Mouse (Mus musculus) intestine, embryonic 15.5 days (tissue): Measurements from ENCODE around the gene Gm1113. TPM values are rescaled to one million over a fixed set of nuclear protein-coding genes. Genes with fewer than 3 reads are reported as not detected.

ENCODE experiments used
- ATAC-seq: fragments of 200-750 bp; cut with Nextera tagmentation; 2 replicates; pipeline ENCODE4 v1.8.0; 2017; ENCODE audit warnings: moderate TSS enrichment, moderate library complexity
- H3K27ac ChIP-seq: fragments of 300-500 bp; sonication (generic); 2 replicates; pipeline ENCODE4 v1.5.1; 2015; ENCODE audit warnings: mild to moderate bottlenecking, inconsistent platforms
- H3K27me3 ChIP-seq: fragments of 300-500 bp; sonication (generic); replicated peaks from 2 replicates; pipeline ENCODE4 v1.6.1; 2015; ENCODE audit warnings: inconsistent platforms
- H3K36me3 ChIP-seq: fragments of 300-500 bp; sonication (generic); 2 replicates; pipeline ENCODE4 v1.6.1; 2015; ENCODE audit warnings: inconsistent platforms
- H3K4me1 ChIP-seq: fragments of 300-500 bp; sonication (generic); replicated peaks from 2 replicates; pipeline ENCODE4 v1.6.1; 2015; ENCODE audit warnings: inconsistent platforms
- H3K4me2 ChIP-seq: fragments of 300-500 bp; sonication (generic); replicated peaks from 2 replicates; pipeline ENCODE4 v1.6.1; 2015; ENCODE audit warnings: mild to moderate bottlenecking, inconsistent platforms
- H3K4me3 ChIP-seq: fragments of 300-500 bp; sonication (generic); replicated peaks from 2 replicates; pipeline ENCODE4 v1.5.1; 2015; ENCODE audit warnings: inconsistent platforms
- H3K9ac ChIP-seq: fragments of 300-500 bp; sonication (generic); 2 replicates; pipeline ENCODE4 v1.6.1; 2015; ENCODE audit warnings: inconsistent platforms
- H3K9me3 ChIP-seq: fragments of 300-500 bp; sonication (generic); 2 replicates; pipeline ENCODE4 v1.6.1; 2016; ENCODE audit warnings: inconsistent platforms
- WGBS: fragments of 180-500 bp; shearing (Covaris S2); methylation state at CpG from one replicate; pipeline ENCODE4 v1.1.7; 2015; 5-methylcytosine and 5-hydroxymethylcytosine counted together
- polyA plus RNA-seq: library from polyadenylated mRNA; unstranded; fragments of >200 nt; fragmentation: Nextera tagmentation; extraction: Ambion mirVana; gene quantifications from 2 replicates; pipeline ENCODE4 v1.2.1, GENCODE M21; 2015

The Gm1113 gene
- polyA plus RNA-seq, 1 experiment from 2014 or later, result not detected

DNA sequence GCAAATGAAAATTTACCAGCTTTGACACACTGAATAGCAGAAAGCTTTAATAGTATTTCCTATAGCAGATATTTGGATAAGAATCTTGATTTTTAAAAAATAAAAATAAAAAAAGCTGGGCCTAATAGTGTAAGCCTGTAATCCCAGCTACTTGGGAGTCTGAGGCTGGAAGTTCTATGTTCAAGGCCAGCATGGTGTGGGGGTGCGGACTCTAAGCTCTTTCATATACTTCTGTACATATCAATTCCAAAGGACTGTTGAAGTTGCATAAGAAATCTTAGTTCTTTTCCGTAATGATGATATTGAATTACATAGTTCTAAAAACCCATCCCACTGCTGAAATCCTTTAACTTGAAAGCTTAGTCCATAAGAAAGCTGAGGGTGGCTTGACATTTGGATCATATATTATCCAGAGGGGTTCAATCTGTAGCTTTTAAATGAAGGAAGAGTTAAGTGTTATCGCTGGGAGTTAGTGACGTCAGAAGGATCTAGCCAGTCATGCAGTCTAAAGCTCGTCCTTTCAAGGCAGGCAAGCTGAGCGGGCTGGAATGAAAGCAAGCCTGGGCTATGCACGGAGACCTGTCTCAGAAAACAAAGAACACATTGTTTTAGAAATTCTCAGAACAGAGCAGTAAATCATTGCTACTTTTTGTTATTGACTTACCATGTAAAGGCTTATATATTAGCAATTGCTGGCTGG lies 24.9 kb downstream of the Gm1113 start:
- WGBS, result 57% methylated on average over 7 of the region's 7 CpGs
- H3K4me1 ChIP-seq, result no peaks in the 10 kb centered on the region
- H3K4me2 ChIP-seq, result no peak overlapping the region
- H3K4me3 ChIP-seq, result no peak overlapping the region
- ATAC-seq, result peak; percentile 94
- no peaks in the 10 kb centered on the region for H3K27me3 ChIP-seq
- no peak overlapping the region for H3K27ac ChIP-seq
- peaks cover 8% of the 10 kb centered on the region; the same call in 1 of the 2 replicates for H3K36me3 ChIP-seq
- no peak overlapping the region for H3K9ac ChIP-seq
- no peaks in the 10 kb centered on the region for H3K9me3 ChIP-seq

DNA sequence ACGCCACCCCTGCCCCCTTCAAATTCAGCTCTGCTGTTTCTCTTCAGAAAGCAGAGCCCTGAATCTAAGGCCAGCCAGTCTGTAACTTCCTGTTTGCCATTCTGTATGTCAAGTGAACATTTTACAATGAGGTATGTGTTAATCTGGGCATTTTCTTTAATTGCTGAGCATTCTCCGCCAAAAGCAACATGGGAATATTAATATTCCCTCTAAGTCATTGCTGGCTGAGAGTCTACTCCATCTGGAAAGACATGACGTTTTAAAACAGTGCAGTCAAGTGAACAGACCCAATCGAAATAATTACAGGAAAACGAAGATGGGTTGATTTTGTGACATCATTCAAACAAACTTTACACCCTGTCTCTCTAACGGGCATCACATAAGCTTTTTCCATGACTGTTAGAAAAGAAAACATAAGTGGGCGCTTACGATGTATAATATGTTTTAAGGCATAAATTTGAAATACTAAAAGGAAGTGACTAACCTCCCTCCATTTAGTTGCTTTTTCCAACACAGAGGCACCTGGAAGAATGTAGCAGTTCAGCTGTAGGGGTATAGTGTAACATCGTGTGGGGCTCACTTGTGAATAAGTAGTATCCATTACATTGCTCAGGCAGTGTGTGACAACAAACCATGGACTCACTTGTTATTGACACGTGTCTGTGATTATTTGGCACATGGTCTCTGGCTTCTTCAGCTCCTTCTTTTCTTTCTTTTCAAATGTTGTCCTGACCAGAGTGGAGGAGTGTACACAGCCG lies 26.8 kb downstream of the Gm1113 start:
- H3K27me3 ChIP-seq, result no peaks in the 10 kb centered on the region
- H3K4me3 ChIP-seq, result no peak overlapping the region
- H3K4me2 ChIP-seq, result no peak overlapping the region
- no peak overlapping the region for H3K9ac ChIP-seq
- 82% methylated on average over 11 of the region's 11 CpGs for WGBS
- H3K36me3 ChIP-seq, result peaks cover 8% of the 10 kb centered on the region
- no peaks in the 10 kb centered on the region for H3K4me1 ChIP-seq
- ATAC-seq, result no peak
- no peaks in the 10 kb centered on the region for H3K9me3 ChIP-seq
- H3K27ac ChIP-seq, result no peak overlapping the region

- Histone ChIP-seq H3K4me3 (no peak overlapping the region), H3K27ac (no peak overlapping the region), H3K9me3 (no peaks in the 10 kb centered on the region), H3K4me1 (no peaks in the 10 kb centered on the region), H3K36me3 (peaks cover 12% of the 10 kb centered on the region), H3K9ac (no peak overlapping the region), H3K4me2 (no peak overlapping the region), H3K27me3 (no peaks in the 10 kb centered on the region)
- no peak for ATAC-seq
- WGBS, result 77% methylated on average over 4 of the region's 4 CpGs
Measured at GRCm38 (mm10) chr9:35488496-35488895, 29.6 kb downstream of the Gm1113 start.

GRCm38 (mm10) chr9:35486616-35487015 lies 31.5 kb downstream of the Gm1113 start:
- 73% methylated on average over 13 of the region's 13 CpGs for WGBS

GRCm38 (mm10) chr9:35483949-35484348 lies 34.1 kb downstream of the Gm1113 start:
- Histone ChIP-seq H3K4me3 (no peak overlapping the region), H3K9ac (no peak overlapping the region), H3K4me1 (no peaks in the 10 kb centered on the region), H3K36me3 (peaks cover 9% of the 10 kb centered on the region), H3K9me3 (no peaks in the 10 kb centered on the region), H3K27me3 (no peaks in the 10 kb centered on the region), H3K27ac (no peak overlapping the region), H3K4me2 (no peak overlapping the region)
- no peak for ATAC-seq
- WGBS, result 89% methylated on average over 3 of the region's 3 CpGs

More at GRCm38 (mm10) chr9:35486616-35487015, 31.5 kb downstream of the Gm1113 start:
- Histone ChIP-seq H3K4me2 (no peak overlapping the region), H3K9ac (no peak overlapping the region), H3K4me1 (no peaks in the 10 kb centered on the region), H3K9me3 (no peaks in the 10 kb centered on the region), H3K27ac (no peak overlapping the region), H3K36me3 (peaks cover 12% of the 10 kb centered on the region), H3K4me3 (no peak overlapping the region), H3K27me3 (no peaks in the 10 kb centered on the region)
- ATAC-seq, result no peak

DNA sequence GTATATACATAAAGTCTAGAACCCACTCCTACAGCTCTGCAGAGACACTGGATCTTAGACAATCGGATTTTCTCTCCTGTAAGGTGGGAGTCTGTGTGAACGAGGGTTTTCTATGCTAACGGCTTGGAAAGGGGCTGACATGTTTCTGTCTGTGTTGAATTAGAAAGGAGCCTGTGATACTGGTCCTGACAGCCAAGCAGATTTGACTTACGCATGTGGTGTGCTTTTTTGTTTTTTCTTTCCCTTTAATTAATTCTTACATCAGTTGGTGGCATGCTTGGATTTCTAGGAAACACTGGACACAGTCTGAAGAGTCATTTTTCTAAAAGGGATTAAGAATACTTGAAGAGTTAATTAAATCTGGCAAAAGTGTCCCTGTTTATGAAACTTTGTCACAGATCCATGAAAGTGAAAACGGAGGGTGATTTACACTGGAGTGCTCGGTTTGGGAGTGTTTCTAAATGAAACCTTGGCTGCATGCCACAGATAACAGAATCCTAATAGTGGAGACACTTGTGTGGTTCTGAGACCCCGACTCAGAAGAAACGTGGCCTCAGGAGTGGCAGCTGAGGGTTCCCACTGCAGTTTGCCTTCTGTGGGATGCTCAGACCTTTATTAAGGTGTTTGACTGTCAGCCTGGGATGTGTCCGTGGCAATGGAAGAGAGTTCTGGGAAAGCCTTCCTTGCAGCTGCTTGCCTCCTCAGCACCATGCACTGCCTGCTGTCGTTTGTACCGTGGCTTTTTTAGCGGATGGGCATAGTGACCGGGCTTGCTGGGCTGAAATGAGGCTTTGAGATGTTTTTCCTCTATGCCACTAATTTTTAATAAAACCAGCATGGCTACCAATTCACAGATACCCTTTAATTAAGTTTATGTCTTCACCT lies 35.8 kb downstream of the Gm1113 start:
- Histone ChIP-seq H3K36me3 (peaks cover 9% of the 10 kb centered on the region; the same call in 1 of the 2 replicates), H3K27me3 (no peaks in the 10 kb centered on the region), H3K27ac (no peak overlapping the region), H3K4me2 (no peak overlapping the region), H3K4me1 (no peaks in the 10 kb centered on the region), H3K9ac (no peak overlapping the region), H3K4me3 (no peak overlapping the region), H3K9me3 (no peaks in the 10 kb centered on the region)
- WGBS, result 62% methylated on average over 13 of the region's 13 CpGs
- ATAC-seq, result no peak

DNA sequence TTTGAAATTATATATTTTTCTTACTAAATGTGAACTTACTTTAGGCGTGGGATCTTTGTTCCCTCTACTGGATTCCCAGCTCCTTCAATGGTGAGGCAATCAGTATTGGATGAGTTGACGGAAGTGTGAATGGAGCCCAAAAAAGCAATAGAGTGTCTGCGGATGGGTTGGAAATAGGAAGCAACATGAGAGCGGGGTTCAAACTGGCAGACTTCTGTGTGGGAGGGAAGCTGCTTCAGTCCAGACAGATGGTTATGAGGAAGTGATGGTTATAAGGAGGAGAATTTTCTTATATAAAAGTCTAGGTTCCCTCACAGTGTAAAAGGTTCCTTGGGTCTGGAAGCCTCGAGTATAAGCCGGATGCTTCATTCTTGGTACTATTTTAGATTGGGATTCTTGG lies 38.6 kb downstream of the Gm1113 start:
- no peaks in the 10 kb centered on the region for H3K9me3 ChIP-seq
- H3K4me3 ChIP-seq, result no peak overlapping the region
- H3K36me3 ChIP-seq, result 0 out of 2 replicates have a peak, but pooled peaks cover 5% of the 10 kb centered on the region
- no peak overlapping the region for H3K4me2 ChIP-seq
- H3K9ac ChIP-seq, result no peak overlapping the region
- H3K27me3 ChIP-seq, result no peaks in the 10 kb centered on the region
- no peak overlapping the region for H3K27ac ChIP-seq
- no peak for ATAC-seq
- WGBS, result 91% methylated on average over 6 of the region's 6 CpGs
- no peaks in the 10 kb centered on the region for H3K4me1 ChIP-seq

DNA sequence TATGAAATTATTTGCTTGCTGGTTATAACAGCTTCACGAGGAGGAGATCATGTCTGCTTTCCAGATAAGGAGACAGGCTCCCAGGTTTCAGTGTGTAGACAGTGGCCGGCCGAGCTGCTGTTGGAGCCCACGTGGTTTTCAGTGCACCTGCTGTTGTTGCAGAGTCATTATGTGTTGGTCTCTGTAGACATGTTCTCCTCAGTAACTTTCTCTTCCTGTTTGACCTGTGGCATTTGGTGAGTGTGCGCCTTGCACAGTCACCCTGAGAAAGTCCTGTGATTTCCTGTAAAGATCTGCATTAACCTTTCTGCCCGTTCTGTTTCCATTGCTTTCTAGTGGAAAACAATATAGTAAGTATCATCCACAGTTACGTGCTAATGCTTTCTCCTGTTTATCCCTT lies 42.7 kb downstream of the Gm1113 start:
- Histone ChIP-seq H3K4me3 (no peak overlapping the region), H3K27me3 (no peaks in the 10 kb centered on the region), H3K36me3 (0 out of 2 replicates have a peak, but pooled peaks cover 11% of the 10 kb centered on the region), H3K9ac (no peak overlapping the region), H3K27ac (no peak overlapping the region), H3K4me1 (no peaks in the 10 kb centered on the region), H3K4me2 (no peak overlapping the region), H3K9me3 (no peaks in the 10 kb centered on the region)
- ATAC-seq, result no peak
- 88% methylated on average over 7 of the region's 7 CpGs for WGBS

GRCm38 (mm10) chr9:35474104-35474724 lies 43.9 kb downstream of the Gm1113 start:
- WGBS, result 64% methylated on average over 10 of the region's 10 CpGs
- Histone ChIP-seq H3K27ac (no peak overlapping the region), H3K9me3 (no peaks in the 10 kb centered on the region), H3K9ac (no peak overlapping the region), H3K4me3 (no peak overlapping the region), H3K4me1 (no peaks in the 10 kb centered on the region), H3K36me3 (0 out of 2 replicates have a peak, but pooled peaks cover 10% of the 10 kb centered on the region), H3K4me2 (no peak overlapping the region), H3K27me3 (no peaks in the 10 kb centered on the region)
- no peak for ATAC-seq

DNA sequence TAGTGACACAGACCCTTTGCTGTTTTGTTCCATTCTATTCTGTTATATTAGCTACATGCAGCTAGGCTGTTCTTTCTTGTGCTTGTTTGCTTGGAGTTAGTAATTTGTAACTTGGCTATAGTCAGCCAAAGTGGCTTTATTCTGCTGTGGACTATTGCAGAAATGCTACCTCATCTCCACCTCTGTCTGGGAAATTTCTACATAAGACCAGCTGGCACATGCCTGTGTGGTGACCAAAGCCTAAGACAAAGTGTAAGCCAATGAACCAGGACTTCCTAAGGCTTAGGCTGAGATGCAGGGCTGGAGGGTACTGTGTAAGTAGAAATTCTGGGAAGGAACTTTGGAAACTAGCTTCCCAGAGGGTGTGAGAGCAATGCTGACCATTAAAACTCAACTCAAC lies 49.2 kb downstream of the Gm1113 start:
- H3K4me1 ChIP-seq, result 0 out of 2 replicates have a peak, but pooled peaks cover 2% of the 10 kb centered on the region
- H3K4me2 ChIP-seq, result no peak overlapping the region
- no peak for ATAC-seq
- no peak overlapping the region for H3K9ac ChIP-seq
- no peak overlapping the region for H3K4me3 ChIP-seq
- no peaks in the 10 kb centered on the region for H3K27me3 ChIP-seq
- no peak overlapping the region for H3K27ac ChIP-seq
- H3K36me3 ChIP-seq, result 0 out of 2 replicates have a peak, but pooled peaks cover 6% of the 10 kb centered on the region
- H3K9me3 ChIP-seq, result no peaks in the 10 kb centered on the region

DNA sequence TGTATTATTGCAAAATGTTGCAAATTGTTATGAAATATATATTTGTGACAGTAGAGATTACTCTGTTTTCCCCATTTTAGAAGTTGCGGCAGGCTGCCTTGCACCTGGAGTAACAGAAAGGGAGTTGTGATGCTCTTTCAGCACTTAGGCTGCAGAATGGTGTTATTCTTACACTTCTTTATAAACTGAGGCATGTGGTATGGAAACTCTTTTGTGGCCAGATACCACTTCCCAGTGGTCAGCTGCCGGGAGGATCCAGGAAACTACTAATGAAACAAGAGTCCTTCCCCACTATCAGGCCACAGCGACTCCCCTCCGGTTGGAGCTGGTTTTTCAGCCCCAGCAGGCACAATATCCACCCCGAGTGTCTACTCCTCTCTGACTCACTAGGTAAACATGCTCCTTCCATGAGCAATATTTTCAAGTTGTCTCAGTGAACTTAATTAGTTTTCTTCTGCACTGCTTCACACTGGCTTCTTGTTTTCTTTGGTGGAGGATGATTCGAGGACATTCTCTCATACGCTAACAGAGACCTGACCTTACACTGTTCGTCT lies 50.7 kb downstream of the Gm1113 start:
- ATAC-seq, result peak; percentile 92
- no peak overlapping the region for H3K4me3 ChIP-seq
- 0 out of 2 replicates have a peak, but pooled peaks cover 6% of the 10 kb centered on the region for H3K36me3 ChIP-seq
- 0 out of 2 replicates have a peak, but pooled peaks cover 2% of the 10 kb centered on the region for H3K4me1 ChIP-seq
- no peak overlapping the region for H3K4me2 ChIP-seq
- H3K27ac ChIP-seq, result no peak overlapping the region
- 45% methylated on average over 8 of the region's 8 CpGs for WGBS
- no peaks in the 10 kb centered on the region for H3K9me3 ChIP-seq
- H3K9ac ChIP-seq, result no peak overlapping the region
- H3K27me3 ChIP-seq, result no peaks in the 10 kb centered on the region
